Comparison of ENCODE assay signal across 14 mouse cellular contexts in genomic region chr8:55073481-55073880, GRCm38 (mm10).
DNase-seq lines count a peak whose midpoint lies in the region; ATAC-seq lines count a peak whose summit lies in the region.
"Had no signal": no experiment of that assay in that cellular context is flagged by ENCODE, and none has a peak within 500 bp of the region (broad histone marks: within the 10 kb centered on the region; RNA-seq: fewer than 3 reads in every experiment).

No protein-coding gene starts in this region.

- no peak for ATAC-seq in frontal cortex, adult (ENCODE audit: low TSS enrichment)
- ATAC-seq: forebrain, embryonic 13.5 days; midbrain, embryonic 16.5 days had no signal

- DNase-seq in frontal cortex, postnatal 10 days (ENCODE audit: low spot score in 2 of 2) = peak; percentile 18 to 20
- DNase-seq in layer of hippocampus, adult 11-12 months (ENCODE audit: low spot score) = peak; percentile 12
- no peak for DNase-seq in layer of hippocampus, adult 9-10 months (ENCODE audit: low spot score)
- peak; percentile 11 for DNase-seq in right cerebral cortex, postnatal 14 days
- DNase-seq in right cerebral cortex, postnatal 36 days (ENCODE audit: low spot score in 2 of 2) = no peak
- DNase-seq: adrenal gland, adult 2 months; heart, adult 18-20 months; kidney, adult 11 months; retina, postnatal 1 day; spleen, adult 18-20 months; thymus, postnatal 25 days had no signal

Comparison
In these comparisons a context has a peak if more than half of its experiments do, and no peak if none do; other contexts are left out.
1. DNase-seq: peak in frontal cortex, postnatal 10 days (2 of 2), layer of hippocampus, adult 11-12 months (single experiment) and right cerebral cortex, postnatal 14 days (single experiment); none in layer of hippocampus, adult 9-10 months (single experiment) and right cerebral cortex, postnatal 36 days (0 of 2).